Mouse (Mus musculus): ENCODE measurements around the gene Nfic.

Gene Nfic

DNA sequence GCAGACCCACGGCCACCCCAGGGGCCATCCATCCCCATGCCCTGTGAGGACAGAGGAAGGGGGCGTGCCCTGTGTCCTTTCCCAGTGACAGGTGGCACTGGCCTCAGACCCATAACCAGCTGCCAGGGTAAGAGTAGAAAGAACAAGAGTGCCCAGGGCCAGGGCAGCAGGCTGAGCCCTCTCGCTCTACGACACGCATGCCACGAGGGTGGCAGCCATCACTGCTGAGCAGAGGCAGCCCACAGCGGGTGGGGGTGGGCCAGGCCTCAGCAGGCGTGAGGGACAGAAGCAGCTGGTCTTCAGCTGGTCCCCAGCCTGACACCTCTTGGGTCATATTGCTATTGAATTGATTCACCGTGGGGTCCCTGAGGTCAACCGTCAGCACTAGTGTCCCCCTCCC lies 31.1 kb upstream of the Nfic start:
- intact Hi-C loops (cut with DNase I), result no loop called here

DNA sequence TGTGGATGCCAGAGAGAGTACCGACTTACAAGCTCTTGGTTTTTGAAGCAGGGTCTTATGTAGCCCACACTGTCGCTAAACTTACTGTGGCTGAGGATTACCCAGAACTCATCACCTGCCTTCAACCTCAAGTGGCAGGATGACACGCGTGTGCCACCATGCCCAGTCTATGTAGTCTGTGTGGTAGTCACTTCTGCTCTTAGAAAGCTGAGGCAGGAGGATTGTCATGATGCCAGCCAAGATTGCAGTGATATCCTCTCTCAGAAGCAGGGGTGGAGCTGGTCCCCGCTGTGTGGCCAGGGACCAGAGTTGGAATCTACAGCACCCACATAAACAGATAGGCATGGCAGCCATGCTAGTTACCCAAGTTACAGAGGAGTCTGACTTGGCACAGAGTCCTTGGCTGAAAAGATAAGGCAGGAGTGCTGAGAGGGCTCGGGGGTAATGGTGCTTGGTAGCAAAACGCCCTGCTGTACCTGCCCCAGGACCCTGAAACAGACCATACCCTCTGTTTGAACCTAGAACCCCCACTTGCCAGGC lies 30.1 kb upstream of the Nfic start:
- intact Hi-C loops (cut with DNase I), result no loop called here

DNA sequence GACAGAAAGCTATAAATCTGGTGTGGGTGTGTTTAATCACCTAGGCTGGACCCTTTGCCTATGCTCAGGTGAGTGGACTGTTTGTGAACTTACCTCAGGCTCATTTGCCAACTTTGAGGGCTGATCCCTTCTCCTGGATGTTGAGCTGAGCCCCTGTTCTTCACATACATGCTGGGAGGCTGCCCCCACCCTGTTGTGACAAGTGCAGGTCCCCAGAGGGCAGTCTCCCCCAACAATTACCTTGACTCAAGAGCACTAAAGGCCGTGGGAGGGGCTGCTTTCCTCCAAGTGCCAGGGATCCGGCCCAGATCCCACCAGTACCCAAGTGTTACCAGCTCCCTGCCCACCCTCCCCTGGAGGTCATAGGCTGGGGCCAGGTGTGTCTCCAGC lies 29.6 kb upstream of the Nfic start:
- intact Hi-C loops (cut with DNase I), result no loop called here

DNA sequence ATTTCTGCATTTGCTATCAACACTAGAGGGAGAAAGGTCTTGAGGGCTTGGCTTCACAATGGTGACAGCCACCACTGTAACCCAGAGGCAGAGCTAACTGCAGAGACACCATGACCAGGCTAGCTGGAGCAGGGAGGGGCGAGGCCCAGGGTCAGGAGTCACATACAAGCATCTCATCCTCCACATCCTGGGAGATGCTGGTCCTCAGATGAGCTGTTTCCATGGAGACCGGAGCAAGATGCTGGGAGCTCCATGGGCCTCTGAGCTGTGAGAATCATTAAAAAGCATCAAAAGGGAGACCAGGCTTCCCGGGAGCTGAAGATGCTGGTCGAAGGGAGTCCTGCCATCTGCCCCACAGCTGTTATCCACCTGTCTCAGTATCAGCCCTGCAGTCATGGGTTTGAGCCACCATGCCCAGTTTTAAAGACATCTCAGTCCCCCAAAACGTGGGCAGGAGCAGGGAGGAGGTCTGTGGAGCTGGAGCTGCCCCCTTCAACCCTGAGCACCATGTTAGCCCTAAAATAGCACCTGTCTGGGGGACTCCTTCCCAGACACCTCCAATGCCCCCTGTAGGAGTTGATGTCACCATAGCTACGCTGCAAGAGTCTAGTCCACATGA lies 29.1 kb upstream of the Nfic start:
- intact Hi-C loops (cut with DNase I), result no loop called here

DNA sequence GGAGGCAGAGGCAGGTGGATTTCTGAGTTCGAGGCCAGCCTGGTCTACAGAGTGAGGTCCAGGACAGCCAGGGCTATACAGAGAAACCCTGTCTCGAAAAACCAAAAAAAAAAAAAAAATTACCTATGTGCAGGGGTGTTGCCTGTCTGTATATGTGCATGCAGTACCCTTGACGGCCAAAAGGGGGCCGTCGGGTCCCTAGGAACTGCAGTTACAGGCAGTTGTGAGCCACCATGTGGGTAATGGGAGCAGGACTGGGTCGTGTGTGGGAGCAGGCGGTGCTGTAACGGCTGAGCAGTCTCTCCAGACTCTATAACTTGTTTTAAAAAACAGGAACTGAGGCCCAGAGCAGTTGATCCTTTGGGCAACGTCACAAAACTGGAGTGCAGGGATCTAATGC lies 28.5 kb upstream of the Nfic start:
- intact Hi-C loops (cut with DNase I), result no loop called here

DNA sequence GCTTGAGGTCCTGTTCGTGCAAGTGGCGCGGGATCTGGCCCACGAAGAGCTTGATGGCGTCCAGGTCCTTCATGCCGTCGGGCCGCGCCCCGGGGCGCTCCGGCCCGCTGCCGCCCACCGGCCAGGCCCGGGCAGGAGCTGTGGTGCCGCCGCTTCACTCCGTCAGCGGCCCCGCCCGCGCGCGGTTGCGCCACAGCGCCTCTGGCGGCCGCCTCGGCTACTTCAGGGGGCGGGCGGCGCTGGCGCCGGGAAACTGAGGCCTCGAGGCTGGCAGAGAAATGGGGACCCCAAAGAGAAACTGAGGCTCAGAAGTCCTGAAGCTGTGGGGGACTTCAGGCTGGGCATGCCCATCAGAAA lies 27.1 kb upstream of the Nfic start, which contains the start of gene Celf5:
Celf5 (minus strand) TSS at position 177 of the 357 bp plus-strand sequence.
- intact Hi-C loops (cut with DNase I), result no loop called here

DNA sequence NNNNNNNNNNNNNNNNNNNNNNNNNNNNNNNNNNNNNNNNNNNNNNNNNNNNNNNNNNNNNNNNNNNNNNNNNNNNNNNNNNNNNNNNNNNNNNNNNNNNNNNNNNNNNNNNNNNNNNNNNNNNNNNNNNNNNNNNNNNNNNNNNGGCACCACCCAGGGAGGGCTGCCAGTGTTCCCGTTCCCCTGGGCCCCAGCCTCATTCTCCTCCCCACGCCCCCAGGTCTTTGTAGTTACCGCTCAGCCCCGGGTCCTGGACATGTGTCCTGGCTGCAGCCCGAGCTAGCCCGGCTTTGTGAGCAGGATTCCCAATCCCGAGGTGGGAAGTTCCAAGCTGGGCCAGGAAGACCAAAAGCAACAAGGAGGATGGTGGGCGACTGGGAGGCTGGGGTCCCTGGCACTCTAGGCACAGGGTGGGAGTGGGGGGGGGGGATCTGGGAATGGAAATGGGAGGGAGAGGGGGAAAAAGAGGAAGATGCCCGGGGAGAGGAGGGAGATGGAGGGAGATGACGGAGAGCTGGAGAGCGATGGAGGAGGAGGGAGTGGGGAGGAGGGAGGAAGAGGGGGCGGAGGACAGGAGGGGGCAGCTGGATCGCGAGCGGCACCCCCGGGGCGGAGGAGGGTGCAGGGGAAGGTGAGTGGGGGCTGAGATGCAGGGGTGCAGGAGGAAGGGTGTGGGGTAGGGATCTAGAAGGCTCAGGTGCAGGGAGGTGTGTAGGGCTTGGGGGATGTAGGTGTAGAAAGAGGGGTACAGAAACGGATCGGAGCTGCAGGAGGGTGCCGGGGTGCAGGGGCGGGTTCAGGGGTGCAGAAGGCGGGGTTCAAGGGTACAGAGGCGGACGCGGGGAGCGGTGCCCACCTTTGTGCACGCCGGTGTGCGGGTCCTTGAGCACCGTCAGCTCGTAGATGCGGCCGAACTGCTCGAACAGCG lies 26.4 kb upstream of the Nfic start:
- intact Hi-C loops (cut with DNase I), result no loop called here

DNA sequence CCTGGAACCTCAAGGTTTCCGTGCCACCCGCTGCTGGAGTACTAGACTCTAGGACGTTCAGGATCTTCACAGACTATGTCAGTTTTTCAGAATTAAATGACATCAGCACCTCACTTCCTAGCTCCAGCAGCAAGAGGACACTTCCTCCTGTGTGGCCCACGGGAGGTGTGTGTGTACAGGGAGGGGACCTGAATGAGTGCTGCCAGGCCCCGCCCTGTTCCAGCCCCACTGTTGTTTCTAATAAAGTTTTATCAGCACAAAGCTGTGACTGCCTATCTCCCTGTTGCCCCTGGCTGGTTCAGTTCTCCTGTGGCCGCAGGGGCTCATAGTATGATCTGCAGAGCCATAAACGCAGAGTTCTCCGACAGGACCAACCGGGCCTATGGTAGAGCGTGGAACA lies 19.0 kb upstream of the Nfic start:
- intact Hi-C loops (cut with DNase I), result no loop called here

DNA sequence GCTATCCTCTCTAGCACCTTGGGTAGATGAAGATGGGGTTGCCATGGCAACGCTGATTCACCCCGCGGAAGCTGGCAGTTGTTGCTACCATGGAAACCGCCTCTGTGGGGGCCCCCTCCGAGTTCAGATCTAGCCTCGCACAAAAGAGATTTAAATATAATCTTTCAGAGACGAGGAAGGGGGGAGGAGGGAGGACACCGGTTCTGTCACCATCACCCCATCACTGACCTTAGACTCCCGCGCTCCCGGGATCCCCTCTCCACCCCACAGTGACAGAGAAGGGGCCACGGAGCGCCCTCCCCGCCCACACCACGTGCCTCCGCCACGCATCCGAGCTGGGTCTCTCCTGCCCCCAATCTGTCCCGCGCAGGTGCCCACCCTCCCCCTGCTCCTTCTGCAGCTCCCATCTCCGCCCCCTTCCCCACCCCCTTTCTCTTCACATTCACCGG lies 17.6 kb upstream of the Nfic start:
- intact Hi-C loops (cut with DNase I), result no loop called here

DNA sequence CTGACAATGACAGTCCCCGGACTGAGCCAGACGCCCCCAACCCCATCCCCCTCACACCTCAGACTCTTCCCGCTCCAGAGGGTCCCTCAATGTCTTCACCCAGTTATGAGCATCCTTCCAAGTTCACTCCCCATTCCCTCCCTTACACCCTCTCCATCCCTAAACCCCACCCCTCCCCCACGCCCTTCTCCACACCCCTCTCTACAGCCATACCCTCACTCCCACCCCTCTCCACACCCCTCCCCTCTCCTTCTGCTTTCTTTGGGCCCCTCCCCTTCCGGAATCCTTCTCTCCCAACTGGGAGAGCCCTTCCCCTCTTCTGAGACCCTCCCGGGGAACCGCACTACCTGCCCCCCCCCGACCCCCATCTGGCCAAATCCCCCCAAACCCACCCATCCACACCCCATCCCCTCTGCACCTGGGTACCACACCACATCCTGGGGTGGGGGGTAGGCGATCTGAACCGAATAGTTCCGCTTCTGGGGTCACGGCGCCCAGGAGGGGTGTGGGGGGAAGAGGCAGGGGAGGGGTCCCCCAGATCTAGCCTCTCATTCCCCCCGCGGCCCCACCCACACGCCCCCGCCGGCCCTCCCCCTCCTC lies 17.1 kb upstream of the Nfic start:
- intact Hi-C loops (cut with DNase I), result no loop called here

DNA sequence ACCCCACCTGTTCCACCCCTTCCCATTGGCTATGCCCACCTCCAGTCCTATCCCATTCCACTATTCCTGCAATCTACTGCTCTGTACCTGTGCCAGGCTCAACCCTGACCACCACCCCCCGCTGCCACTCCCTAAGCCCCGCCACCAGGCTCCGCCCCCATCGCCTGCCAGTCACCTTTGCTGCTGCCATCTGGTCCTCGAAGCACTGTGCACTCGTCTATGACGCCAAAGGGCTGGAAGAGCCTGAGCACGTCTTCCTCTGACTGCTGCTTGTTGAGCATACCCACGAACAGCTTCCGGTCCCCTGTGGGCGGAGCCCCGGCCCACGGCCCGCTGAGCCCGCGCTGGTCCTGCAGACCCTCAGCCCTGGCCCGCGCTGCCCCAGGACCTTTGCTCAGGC lies 15.0 kb upstream of the Nfic start:
- intact Hi-C loops (cut with DNase I), result no loop called here

DNA sequence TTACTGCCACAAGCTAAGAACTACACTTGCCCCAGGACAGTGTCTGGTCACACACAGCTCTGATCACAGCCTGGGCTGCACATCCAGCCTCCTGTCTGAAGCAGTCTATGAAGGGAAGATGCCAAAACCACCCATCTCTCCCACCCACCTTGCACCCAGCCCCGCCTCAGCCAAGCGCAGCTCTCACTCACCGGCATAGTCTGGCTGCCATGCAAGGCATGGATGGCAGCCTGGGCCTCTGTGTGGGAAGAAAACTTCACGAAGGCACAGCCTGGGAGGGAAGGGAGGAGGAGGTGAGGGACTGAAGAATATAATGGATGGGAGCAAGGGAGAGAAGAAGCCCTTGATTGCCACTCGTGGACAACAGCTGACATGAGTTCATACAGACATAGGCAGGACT lies 13.8 kb upstream of the Nfic start:
- intact Hi-C loops (cut with DNase I), result no loop called here

DNA sequence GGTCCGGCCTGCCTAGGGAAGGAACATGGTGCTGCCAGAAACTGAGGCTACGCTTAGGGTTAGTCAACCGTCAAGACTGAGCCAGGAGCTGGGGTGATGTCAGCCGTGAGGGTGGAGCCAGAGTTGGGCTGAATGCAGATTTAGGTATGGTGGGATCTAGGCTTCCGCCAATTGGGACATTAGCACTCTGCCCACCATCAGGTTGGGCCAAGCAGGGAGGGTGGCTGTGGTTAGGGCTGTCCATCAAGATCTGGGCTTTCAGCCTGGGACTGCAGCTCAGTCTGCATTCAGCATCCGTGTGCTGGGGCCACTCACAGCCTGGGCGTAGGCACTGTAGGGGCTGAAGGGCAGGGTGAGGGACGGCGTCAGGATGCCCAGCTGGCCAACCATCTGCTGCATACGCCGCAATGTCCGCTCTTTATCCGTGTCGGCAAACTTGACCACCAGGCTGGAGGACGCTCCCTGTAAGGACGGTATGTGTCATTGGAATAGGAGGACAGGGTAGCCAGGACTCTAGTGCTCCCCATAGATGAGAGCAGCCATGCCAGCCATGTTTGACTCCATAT lies 12.3 kb upstream of the Nfic start:
- intact Hi-C loops (cut with DNase I), result no loop called here

DNA sequence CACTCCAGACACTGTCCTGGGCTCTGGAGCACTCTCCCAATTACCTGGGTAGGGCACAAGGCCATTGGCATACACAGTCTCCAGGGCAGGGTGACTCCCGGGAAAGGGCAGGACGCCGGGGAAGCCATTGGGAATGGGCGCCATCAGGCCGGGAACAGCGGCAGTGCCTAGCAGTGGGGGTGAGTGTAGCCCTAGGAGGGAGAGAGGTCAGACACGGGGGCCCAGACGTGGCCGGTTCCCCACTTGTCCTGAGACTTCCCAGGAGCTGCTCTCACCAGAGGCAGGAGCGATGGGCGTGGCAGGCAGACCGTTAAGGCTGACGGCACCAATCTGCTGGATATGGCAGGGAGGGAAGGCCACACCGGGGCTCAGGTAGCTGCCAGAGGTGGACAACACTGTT lies 11.4 kb upstream of the Nfic start:
- intact Hi-C loops (cut with DNase I), result no loop called here

DNA sequence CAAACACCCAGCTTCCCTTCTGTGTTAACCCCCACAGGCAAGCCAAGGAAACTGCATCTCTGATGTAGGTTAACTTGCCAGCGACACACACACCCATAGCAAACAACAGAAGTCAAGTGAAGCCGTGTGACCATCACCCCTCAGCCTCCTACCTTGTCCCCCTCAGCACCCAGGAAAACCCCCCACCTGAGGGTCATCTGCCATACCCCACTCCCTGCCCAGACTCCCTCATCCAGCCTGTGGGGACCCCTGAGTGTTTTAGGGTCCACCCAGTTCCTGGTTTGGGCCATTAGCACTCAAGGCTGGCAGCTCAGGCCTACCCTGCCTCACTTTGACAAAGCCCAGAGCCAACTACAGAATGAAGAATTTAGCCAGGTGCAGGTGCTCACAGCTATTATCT lies 10.6 kb upstream of the Nfic start:
- intact Hi-C loops (cut with DNase I), result no loop called here

DNA sequence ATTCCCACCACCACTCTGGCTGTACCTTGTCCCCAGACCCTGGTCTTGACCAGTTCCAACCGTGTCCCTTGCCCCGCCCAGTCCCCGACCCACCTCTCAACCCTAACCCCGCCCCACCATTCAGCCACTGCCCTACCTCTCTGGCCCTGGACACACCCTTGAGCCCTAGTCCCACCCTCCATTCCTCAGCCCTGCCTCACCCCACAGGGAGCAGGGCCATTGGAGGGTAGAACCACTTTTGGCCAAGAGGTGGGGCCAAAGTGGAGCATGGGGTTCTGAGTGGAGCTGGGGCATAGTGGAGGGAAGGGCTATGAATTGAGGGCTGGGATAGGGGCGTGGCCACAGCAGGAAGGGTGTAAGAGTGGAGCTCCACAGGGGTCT lies 9.8 kb upstream of the Nfic start:
- intact Hi-C loops (cut with DNase I), result no loop called here

DNA sequence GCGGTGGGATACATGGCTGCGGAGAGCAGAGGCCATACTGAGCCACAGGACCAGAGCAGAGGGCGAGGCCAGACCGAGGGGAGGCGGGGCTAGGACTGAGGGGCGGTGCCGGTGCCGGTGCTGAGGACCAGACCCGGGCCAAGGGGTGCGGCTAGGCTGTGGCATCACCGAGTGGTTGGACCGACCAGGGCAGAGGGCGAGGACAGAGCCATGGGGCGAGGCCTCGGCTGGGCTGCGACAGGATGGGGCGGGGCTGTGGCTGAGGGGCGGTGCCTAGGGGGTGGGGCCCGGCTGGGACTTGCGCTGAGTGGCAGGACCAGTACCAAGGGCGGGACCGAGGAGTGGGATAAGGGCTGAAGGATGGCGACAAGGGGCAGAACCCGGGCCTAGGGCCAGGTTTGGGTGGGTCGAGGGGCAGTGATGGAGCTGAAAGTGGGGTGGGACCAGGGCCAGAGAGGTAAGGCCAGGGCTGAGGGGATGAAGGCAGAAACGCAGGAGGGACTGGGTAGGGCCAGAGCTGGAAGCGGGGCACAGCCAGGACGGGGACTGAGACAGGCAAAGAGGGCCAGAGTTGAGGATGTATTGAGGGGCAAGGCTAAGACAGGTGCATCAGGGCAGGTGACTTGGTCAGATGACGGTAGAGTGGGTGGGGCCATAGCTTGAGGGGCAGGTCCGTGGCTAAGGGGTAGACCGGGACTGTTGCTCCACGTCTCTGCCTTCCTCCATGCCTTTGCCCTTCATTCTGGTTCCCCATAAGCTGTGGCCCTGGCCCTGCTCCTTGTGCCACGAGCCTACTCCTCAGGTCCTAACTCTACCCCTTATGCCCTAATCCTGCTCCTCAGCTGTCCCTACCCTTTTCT lies 9.2 kb upstream of the Nfic start:
- intact Hi-C loops (cut with DNase I), result no loop called here

DNA sequence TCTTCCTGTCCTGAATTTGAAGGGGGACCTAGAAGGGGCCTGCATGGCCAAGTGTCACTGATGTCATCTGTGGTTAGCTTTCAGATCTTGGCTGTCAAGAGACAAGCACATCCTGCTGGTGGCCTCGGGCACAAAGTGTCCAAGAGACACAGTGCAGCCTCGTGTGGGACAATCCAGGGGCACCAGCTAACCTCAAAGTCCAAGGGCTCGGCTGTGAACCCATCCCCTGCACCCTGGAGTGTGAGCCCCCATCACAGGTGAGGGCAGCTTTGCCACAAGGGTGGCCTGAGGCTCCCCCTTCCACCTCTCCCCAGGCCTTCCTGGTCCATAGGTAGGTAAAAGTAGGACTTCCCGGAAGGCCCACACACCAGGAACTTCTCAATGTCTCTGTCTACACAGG lies 8.1 kb upstream of the Nfic start:
- intact Hi-C loops (cut with DNase I), result no loop called here

DNA sequence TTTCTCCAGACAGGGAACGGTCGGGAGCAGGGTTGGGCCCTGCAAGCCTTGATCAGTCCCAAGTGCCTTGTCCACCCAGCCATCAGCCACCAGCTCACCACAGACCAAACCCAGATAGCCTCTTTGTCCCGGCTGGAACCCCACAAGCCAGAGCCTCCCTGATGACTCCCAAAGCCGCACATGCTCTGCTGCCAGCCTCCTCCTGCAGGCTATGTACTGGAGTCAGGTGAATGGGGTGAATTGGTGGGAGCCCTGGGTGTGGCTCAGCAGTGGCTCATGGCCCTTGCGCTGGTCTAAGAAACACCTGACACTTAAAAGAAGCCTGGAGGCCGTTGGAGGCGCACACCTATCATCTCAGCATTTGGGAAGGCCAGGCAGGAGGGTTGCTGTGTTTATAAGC lies 7.5 kb upstream of the Nfic start:
- intact Hi-C loops (cut with DNase I), result no loop called here

DNA sequence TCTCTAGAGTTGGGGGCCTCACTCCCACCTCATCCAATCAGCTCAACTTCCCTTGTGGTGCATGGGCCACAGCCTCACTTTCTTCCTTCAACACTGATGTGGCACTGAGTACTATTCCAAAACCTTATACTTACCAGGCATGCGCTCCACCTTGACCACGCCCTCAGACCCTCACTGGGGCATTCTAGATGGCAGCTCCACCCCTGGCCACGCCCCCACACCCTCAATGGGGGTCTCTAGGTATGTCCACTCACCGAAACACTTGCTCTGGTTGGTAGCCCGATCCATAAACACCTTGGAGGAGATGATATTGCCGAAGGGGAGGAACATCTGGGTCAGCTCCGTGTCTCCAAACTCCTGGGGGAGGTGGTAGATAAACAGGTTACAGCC lies 7.0 kb upstream of the Nfic start:
- intact Hi-C loops (cut with DNase I), result no loop called here
